Mouse (Mus musculus): Measurements from ENCODE around the gene Defb42. TPM values are rescaled to one million over a fixed set of nuclear protein-coding genes. Genes with fewer than 3 reads are reported as not detected.

Gene Defb42
- polyA plus RNA-seq, 1 experiment from 2014 or later = 0.40 TPM

DNA sequence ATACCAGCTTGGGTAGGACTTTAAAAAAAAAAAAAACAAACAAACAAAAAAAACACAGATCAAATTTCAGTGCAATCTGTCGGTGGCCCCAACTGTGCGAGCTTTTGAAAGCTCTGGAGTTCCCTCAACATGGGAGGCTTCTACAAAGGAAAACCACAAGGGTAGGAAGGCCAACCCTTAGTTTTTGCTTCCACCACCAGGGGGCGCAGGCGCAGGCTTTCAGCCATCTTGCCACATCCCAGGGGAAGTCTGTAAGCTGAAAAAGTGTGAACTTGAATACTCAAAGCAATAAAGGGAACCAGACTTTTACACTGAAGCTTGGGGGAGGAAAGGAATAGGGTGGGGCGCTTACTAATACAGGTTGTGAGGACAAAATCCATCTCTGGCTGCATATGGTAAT, 4.0 kb downstream of the Defb42 start:
- H3K36me3 ChIP-seq (ENCODE audit: control insufficient read depth, insufficient read depth, low read length) = no peaks in the 10 kb centered on the region
- H3K9me3 ChIP-seq (ENCODE audit: control insufficient read depth, low read length) = no peaks in the 10 kb centered on the region
- no peak overlapping the region for H3K27ac ChIP-seq (ENCODE audit: low read length)
- no peak overlapping the region for H3K4me3 ChIP-seq (ENCODE audit: low read length)
- H3K4me1 ChIP-seq (replicated peaks; ENCODE audit: control insufficient read depth, insufficient read depth, low read length) = no peaks in the 10 kb centered on the region; the same call in 1 of the 2 replicates
- H3K4me2 ChIP-seq (ENCODE audit: low read depth, low read length) = no peak overlapping the region
- no peak overlapping the region for H3K9ac ChIP-seq (ENCODE audit: low read length)
- ATAC-seq (ENCODE audit: low read depth) = no peak
- WGBS = 28% methylated on average over 5 of the region's 5 CpGs
- no peaks in the 10 kb centered on the region for H3K27me3 ChIP-seq (ENCODE audit: control insufficient read depth, insufficient read depth, low read depth, low read length)

DNA sequence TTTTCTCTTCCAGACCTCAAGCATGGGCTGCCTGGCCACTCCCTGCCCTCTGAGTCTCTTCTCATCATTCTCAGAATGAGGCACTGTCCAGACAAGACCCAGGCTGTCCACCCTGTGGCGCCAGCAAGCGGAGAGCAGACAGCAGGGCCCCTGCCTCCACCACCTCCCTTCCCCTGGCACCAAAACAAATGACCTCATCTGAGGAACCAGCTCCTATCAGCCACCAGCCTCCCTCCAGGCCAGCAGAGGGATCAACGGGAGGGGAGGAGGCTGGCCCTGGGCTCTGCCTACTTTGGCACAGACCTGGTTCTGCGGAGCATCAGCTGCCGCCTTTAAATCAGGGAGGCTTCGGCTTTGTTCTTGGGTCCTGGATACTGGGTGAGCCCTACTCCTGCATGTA, 7.9 kb downstream of the Defb42 start:
- WGBS = 25% methylated on average over 6 of the region's 6 CpGs
- no peaks in the 10 kb centered on the region for H3K36me3 ChIP-seq (ENCODE audit: control insufficient read depth, insufficient read depth, low read length)
- H3K4me1 ChIP-seq (replicated peaks; ENCODE audit: control insufficient read depth, insufficient read depth, low read length) = no peaks in the 10 kb centered on the region; the same call in 1 of the 2 replicates
- no peak overlapping the region for H3K9ac ChIP-seq (ENCODE audit: low read length)
- H3K27me3 ChIP-seq (ENCODE audit: control insufficient read depth, insufficient read depth, low read depth, low read length) = no peaks in the 10 kb centered on the region
- ATAC-seq (ENCODE audit: low read depth) = peak; percentile 80
- no peaks in the 10 kb centered on the region for H3K9me3 ChIP-seq (ENCODE audit: control insufficient read depth, low read length)
- H3K4me3 ChIP-seq (ENCODE audit: low read length) = no peak overlapping the region
- H3K27ac ChIP-seq (ENCODE audit: low read length) = no peak overlapping the region
- H3K4me2 ChIP-seq (ENCODE audit: low read depth, low read length) = no peak overlapping the region

DNA sequence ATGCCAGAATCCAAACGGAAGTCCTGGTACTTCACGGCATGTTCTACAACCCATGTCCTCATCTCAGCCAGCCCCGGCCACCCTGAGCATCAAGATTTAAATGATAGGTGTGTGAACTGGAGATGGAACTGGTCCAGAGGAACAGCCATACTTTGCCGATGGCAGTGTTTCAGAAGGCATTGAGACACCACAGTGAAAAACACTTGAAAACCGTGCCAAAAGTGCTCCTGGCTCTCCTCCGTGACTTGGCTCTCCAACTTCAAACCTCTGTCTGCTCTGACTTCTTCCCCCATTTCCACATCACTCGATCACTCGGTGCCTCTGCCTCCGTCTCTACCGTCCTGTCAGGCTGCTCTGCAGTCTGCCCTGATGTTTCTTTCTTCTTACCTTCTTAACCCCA, 13.6 kb downstream of the Defb42 start:
- Histone ChIP-seq H3K4me1 (replicated peaks; ENCODE audit: control insufficient read depth, insufficient read depth, low read length) (no peaks in the 10 kb centered on the region), H3K27ac (ENCODE audit: low read length) (no peak overlapping the region), H3K9me3 (ENCODE audit: control insufficient read depth, low read length) (peaks cover 3% of the 10 kb centered on the region; the same call in 1 of the 2 replicates), H3K27me3 (ENCODE audit: control insufficient read depth, insufficient read depth, low read depth, low read length) (no peaks in the 10 kb centered on the region), H3K9ac (ENCODE audit: low read length) (no peak overlapping the region), H3K36me3 (ENCODE audit: control insufficient read depth, insufficient read depth, low read length) (no peaks in the 10 kb centered on the region), H3K4me2 (ENCODE audit: low read depth, low read length) (no peak overlapping the region), H3K4me3 (ENCODE audit: low read length) (no peak overlapping the region)
- WGBS = 44% methylated on average over 10 of the region's 10 CpGs
- ATAC-seq (ENCODE audit: low read depth) = no peak

DNA sequence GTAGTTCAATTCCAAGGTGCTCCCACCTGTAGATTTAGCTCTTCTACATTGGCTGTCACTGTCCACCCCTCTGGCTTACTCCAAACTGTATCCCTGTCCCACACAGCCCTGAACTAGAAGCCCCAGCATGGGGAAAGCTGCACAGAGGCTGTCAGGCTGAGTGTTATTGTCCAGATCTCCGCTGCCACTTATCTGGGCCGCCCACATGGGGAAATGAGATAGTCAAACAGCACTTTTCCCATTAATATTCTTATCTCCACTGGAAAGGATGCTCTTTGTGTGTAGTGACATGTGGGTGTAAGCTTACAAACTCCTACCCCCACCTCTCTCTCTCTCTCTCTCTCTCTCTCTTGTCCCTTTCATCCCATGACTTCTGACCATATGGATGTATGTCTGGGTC, 15.4 kb downstream of the Defb42 start:
- no peak overlapping the region for H3K9ac ChIP-seq (ENCODE audit: low read length)
- H3K27ac ChIP-seq (ENCODE audit: low read length) = no peak overlapping the region
- no peaks in the 10 kb centered on the region for H3K36me3 ChIP-seq (ENCODE audit: control insufficient read depth, insufficient read depth, low read length)
- no peak for ATAC-seq (ENCODE audit: low read depth)
- H3K27me3 ChIP-seq (ENCODE audit: control insufficient read depth, insufficient read depth, low read depth, low read length) = no peaks in the 10 kb centered on the region
- H3K4me1 ChIP-seq (replicated peaks; ENCODE audit: control insufficient read depth, insufficient read depth, low read length) = no peaks in the 10 kb centered on the region
- WGBS = 61% methylated on average over 2 of the region's 2 CpGs
- no peak overlapping the region for H3K4me3 ChIP-seq (ENCODE audit: low read length)
- peaks cover 3% of the 10 kb centered on the region; the same call in 1 of the 2 replicates for H3K9me3 ChIP-seq (ENCODE audit: control insufficient read depth, low read length)
- no peak overlapping the region for H3K4me2 ChIP-seq (ENCODE audit: low read depth, low read length)

DNA sequence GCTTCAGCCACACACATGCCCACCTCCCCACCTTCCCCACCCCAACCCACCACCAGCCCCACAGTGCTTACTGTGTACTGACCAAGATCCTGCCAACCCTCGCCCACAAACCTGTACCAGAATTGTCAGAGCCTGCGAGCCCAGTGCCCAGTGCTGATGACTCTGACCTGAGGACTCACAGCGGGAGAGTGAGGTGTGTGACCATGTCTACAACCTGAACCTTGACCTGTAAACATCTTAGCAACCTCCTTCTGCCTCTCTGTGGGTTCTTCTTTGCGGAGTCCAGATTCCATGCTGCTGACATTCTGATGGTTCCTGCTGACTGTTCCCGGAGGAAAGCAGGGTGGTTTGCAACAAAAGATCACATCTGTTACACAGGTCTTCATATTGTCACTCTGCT, 18.6 kb downstream of the Defb42 start:
- no peak for ATAC-seq (ENCODE audit: low read depth)
- H3K27me3 ChIP-seq (ENCODE audit: control insufficient read depth, insufficient read depth, low read depth, low read length) = no peaks in the 10 kb centered on the region
- WGBS = 69% methylated on average over 5 of the region's 5 CpGs
- no peaks in the 10 kb centered on the region for H3K4me1 ChIP-seq (replicated peaks; ENCODE audit: control insufficient read depth, insufficient read depth, low read length)
- H3K27ac ChIP-seq (ENCODE audit: low read length) = no peak overlapping the region
- H3K4me2 ChIP-seq (ENCODE audit: low read depth, low read length) = no peak overlapping the region
- H3K9me3 ChIP-seq (ENCODE audit: control insufficient read depth, low read length) = peaks cover 3% of the 10 kb centered on the region; the same call in 1 of the 2 replicates
- H3K4me3 ChIP-seq (ENCODE audit: low read length) = no peak overlapping the region
- H3K9ac ChIP-seq (ENCODE audit: low read length) = no peak overlapping the region
- no peaks in the 10 kb centered on the region for H3K36me3 ChIP-seq (ENCODE audit: control insufficient read depth, insufficient read depth, low read length)

DNA sequence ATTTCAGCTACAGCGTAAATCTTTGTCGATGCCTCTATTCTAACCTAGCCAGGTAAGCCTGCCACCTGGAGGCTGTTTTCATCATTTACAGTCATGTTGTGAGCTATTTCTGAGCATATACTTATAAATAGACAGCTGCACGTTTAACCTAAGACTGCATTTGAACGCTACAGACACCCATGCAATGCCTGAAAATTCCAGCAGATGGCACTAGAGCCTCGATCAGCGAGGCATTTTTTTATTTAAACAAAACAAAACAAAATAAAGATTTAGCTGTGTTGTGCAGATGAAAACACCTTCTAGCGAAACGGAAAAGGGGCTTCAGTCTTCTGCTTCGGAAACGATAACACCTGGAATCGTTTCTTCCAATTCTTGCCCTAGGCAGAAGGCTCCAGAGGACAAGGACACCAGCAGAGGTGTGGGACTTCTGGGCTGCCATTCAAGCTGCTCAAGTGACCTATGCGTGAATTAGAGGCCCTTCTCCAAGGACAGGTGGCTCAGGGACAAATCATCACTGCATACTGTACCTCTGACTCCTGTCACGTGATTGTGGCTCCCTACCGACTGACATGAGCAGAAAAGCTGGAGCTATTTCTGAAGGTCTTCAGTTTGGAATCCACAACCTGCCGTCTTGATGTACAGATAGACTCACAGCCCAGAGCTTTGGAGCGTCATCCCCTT, 20.0 kb downstream of the Defb42 start:
- Histone ChIP-seq H3K36me3 (ENCODE audit: control insufficient read depth, insufficient read depth, low read length) (no peaks in the 10 kb centered on the region), H3K9ac (ENCODE audit: low read length) (no peak overlapping the region), H3K4me2 (ENCODE audit: low read depth, low read length) (no peak overlapping the region), H3K9me3 (ENCODE audit: control insufficient read depth, low read length) (peaks cover 3% of the 10 kb centered on the region; the same call in 1 of the 2 replicates), H3K27me3 (ENCODE audit: control insufficient read depth, insufficient read depth, low read depth, low read length) (no peaks in the 10 kb centered on the region), H3K4me3 (ENCODE audit: low read length) (no peak overlapping the region), H3K27ac (ENCODE audit: low read length) (no peak overlapping the region), H3K4me1 (replicated peaks; ENCODE audit: control insufficient read depth, insufficient read depth, low read length) (no peaks in the 10 kb centered on the region)
- 23% methylated on average over 16 of the region's 16 CpGs for WGBS
- ATAC-seq (ENCODE audit: low read depth) = no peak

DNA sequence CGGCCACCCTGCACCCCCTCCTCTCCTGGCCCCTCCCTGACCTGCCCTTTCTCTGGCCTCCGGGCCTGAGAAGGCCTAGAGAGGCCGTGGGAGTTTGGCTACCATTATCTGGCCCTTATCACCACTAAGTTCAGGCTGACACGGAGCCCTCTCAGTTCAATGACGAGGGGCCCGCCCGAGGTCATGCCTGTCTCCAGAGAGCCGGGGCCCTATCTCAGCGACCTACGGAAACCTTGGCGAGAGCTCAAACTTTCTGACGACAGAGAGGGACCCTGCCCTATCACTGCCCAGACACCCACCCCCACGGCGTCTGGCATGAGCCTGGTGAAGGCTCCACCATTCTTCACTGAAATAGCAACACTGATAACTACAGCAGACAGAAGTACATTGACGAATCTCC, 20.9 kb downstream of the Defb42 start:
- 10% methylated on average over 15 of the region's 15 CpGs for WGBS
- H3K9ac ChIP-seq (ENCODE audit: low read length) = no peak overlapping the region

More for the DNA sequence above, 20.9 kb downstream of the Defb42 start:
- Histone ChIP-seq H3K27ac (ENCODE audit: low read length) (no peak overlapping the region), H3K36me3 (ENCODE audit: control insufficient read depth, insufficient read depth, low read length) (no peaks in the 10 kb centered on the region), H3K9me3 (ENCODE audit: control insufficient read depth, low read length) (peaks cover 3% of the 10 kb centered on the region; the same call in 1 of the 2 replicates), H3K4me2 (ENCODE audit: low read depth, low read length) (no peak overlapping the region), H3K4me3 (ENCODE audit: low read length) (no peak overlapping the region), H3K27me3 (ENCODE audit: control insufficient read depth, insufficient read depth, low read depth, low read length) (no peaks in the 10 kb centered on the region), H3K4me1 (replicated peaks; ENCODE audit: control insufficient read depth, insufficient read depth, low read length) (no peaks in the 10 kb centered on the region)
- ATAC-seq (ENCODE audit: low read depth) = no peak

Other genes with a start within 250 kb of the Defb42 start
- gene Wdfy2, start 209.3 kb upstream of the Defb42 start, polyA plus RNA-seq (2015; fragmentation: Nextera tagmentation; extraction: Ambion mirVana) = 7.0 and 7.7 TPM in 2 replicates
- gene Defb48, start 62.5 kb upstream of the Defb42 start, polyA plus RNA-seq (2015; fragmentation: Nextera tagmentation; extraction: Ambion mirVana) = not detected in 2 replicates
- not detected in 2 replicates for gene Defb47, start 48.9 kb upstream of the Defb42 start, polyA plus RNA-seq (2015; fragmentation: Nextera tagmentation; extraction: Ambion mirVana)
- not detected in 2 replicates for gene Defb43, start 35.2 kb upstream of the Defb42 start, polyA plus RNA-seq (2015; fragmentation: Nextera tagmentation; extraction: Ambion mirVana)
- not detected in 2 replicates for gene Defb30, start 3.0 kb downstream of the Defb42 start, polyA plus RNA-seq (2015; fragmentation: Nextera tagmentation; extraction: Ambion mirVana)

All from lung, embryonic 16.5 days (tissue).